Mouse (Mus musculus): ENCODE data around the gene Plk2.
"Not testable (repeated sequence)": the region's sequence is repeated elsewhere in the genome, so short reads cannot be mapped to it uniquely, and the experiment has no call there.

Gene Plk2

DNA sequence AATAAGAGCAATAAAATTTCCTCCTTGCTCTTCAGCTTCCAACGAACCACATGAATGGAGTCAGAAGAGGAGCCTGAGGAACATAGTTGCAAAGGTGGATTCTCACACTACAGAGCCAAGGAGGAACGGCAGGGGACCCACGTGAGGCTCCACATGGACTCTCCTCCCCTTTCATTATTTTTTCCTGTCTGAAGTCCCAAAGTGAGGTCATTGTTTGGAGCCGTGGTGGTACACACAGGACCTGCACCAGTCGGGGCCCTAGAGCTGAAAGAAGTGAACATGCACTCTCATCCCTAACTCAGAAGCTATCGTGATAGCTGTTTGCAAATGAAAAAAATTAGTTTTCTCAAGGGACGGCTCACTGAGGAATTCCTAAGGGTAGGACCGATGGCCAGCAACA lies 9.2 kb downstream of the Plk2 start:
- in situ Hi-C loops (cut with MboI, MseI), result no loop called here

DNA sequence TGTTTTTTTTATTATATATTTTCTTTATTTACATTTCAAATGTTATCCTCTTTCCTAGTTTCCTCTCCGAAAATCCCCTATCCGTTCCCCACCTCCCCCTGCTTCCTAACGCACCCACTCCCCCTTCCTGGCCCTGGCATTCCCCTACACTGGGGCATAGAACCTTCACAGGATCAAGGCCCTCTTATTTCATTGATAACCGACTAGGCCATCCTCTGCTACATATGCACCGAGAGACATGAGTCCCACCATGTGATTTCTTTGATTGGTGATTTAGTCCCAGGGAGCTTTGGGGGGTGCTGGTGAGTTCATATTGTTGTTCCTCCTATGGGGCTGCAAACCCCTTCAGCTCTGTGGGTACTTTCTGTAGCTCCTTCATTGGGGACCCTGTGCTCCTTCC lies 9.8 kb downstream of the Plk2 start:
- in situ Hi-C loops (cut with MboI, MseI), result not testable (repeated sequence)

DNA sequence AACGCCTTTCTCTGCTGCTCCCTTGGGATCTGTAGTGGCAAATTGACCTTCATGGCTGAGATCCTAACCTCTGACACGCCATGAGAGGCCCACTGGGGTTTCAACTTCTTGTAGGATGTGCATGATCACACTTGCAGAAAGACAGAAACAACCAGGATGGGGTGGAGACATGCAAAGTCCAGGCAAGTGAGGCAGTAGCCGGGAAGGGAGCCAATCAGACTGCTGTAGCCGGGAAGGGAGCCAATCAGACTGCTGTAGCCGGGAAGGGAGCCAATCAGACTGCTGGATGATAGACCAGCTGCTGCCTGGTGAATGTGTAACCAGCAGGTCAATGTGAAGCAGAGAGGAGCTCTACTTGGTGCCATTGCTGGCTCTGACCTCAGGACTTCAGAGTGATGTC lies 11.3 kb downstream of the Plk2 start:
- in situ Hi-C loops (cut with MboI, MseI), result no loop called here

DNA sequence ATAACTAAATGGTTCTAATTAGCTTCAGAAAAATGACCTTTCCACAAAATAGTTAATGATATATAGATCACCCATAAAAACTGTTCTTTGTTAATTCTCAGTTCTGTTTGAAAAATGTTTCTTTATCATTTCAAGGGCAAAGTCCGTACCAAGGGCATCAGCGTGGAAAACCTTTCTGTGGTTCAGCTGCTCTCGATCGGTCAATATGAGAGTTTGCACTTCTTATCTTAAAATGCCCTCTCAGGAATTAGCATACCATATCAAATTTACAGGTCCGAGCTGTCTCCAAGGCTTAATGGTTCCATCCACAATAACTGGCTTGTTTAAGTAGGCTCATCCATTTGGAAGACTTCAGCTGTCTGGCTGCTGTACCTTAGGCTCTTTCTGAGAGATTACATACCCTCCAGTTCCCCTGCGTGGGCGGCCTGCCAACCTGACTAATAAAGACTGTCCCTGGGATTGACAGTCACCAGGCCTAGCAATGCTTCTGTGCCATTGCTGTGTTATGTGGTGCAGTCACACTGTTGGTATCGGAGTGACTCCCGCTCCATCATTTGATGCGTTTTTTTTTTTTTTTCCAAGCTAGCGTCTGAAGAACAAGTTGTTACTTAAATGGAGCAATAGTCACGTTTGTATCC lies 17.8 kb downstream of the Plk2 start:
- in situ Hi-C loops (cut with MboI, MseI), result no loop called here

DNA sequence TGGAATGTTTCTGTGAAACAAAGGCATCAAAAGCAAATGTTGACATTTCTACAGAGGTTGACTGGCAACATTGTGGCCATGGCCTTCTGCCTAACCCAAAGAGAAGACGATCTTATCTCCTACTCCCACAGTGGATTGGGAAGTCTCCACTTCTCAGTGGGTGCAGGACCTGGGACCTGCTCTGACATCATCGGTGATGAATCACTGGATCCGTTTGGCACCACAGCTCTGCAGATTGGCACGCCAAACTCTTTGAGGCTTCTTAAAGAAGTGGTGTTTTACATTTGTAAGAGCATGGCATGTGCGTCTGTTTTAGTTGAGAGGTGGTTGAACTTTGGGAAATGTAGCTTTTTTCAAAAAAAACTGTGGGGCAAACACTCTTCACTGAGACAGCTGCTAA lies 23.8 kb downstream of the Plk2 start:
- in situ Hi-C loops (cut with MboI, MseI), result no loop called here

DNA sequence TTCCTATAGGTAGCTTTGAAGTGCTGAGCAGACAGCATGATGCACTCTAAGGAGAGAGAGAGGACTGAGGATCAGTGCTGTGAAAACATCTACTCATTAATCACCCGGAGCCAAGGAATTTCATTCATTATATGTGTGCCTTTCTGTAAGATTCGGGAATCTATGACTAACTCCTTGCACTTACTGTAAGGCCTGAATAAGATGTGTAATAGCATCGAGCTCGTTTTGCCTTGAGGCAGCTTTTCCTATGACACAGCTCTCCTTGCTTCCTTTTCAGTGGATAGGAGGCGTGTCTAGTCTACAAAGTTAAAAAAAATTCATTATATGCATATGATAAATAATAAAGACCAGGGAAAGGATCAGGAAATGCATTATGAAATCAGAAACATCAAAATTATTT lies 24.8 kb downstream of the Plk2 start:
- in situ Hi-C loops (cut with MboI, MseI), result no loop called here

DNA sequence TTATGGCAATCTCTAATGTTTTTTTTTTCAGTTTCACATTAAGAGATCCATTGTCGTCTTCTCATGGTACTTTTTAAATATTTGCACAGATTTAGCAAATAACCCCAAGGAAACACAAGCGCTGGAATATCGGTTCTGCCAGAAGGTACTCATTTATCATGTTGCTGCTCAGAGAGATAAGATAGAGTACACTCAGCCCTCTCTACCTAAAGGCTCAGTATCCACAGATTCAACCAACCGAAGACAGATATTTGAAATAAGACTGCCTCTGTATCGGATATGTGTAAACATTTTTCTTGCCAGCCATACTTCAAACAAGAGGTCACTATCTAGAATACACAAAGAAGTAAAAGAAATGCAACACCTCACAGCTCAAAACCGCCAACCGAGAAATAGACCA lies 27.6 kb downstream of the Plk2 start:
- in situ Hi-C loops (cut with MboI, MseI), result no loop called here

DNA sequence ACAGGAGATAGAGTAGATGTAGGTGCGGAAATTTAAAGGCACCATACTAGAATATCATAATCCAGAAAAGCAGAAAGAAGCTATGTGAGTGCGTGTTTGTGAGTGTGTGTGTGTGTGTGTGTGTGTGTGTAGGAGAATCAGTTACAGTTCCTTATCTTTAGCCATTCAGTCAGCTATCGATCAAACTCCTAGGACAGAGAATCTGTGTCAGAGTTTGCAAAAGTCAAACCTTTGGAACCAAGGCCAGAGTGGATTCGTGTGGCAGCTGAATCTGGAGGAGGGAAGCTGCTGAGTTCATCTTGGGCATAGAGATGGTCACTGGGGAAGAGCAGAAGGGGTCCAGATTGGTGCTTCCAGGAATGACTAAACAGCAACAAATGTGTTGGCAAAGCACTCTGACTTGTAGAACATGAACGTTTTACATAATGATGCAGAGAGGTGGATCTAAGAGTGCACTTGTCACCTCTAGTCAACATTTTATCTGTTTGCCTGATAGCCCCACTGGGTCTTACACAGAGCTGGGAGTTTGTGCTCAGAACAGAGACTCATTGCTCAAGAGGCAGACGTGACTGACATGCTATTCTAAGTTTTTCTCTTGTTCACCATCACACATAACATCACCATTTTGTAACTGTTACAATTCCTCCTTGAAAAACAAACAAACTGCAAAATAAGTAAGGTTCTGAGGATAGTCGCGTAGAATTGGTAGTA lies 30.8 kb downstream of the Plk2 start:
- in situ Hi-C loops (cut with MboI, MseI), result no loop called here

DNA sequence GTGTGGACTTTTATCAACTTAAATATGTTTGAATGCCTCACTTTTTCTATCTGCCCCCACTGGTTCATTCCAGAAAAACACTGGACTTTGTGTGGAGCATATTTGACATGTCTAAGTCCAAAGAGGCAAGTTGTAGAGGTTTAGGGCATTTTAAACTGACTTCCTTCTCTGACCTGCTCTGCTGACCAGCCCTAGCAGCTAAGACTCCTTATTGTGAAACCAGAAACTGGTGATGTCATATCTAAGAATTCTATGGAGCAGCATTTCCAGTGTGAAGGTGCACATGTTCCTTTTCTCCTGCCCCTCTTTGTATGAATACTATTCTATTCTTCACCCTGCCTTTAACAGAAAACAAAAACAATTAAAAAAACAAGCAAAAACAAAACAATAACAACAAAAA lies 36.5 kb downstream of the Plk2 start:
- in situ Hi-C loops (cut with MboI, MseI), result no loop called here

DNA sequence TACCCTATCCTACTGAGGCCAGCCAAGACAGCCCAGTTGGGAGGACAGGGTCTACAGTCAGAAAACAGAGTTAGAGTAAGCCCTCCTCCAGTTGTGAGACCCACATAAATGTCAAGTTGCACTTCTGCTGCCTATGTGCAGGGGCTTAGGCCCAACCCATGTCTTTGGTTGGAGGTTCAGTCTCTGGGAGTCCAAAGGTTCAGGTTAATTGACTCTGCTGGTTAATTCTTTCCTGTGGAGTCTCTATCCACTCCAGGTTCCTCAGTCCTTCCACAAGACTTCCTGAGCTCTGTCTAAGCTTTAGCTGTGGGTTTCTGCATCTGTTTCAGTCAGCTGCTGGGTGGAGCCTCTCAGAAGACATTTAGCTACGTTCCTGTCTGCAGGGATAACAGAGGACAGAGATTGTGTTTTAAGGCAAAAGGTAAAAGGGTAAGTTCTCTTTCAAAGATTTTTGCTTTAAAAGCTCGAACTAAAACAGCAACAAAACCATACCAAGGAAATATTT lies 37.3 kb downstream of the Plk2 start:
- in situ Hi-C loops (cut with MboI, MseI), result no loop called here

DNA sequence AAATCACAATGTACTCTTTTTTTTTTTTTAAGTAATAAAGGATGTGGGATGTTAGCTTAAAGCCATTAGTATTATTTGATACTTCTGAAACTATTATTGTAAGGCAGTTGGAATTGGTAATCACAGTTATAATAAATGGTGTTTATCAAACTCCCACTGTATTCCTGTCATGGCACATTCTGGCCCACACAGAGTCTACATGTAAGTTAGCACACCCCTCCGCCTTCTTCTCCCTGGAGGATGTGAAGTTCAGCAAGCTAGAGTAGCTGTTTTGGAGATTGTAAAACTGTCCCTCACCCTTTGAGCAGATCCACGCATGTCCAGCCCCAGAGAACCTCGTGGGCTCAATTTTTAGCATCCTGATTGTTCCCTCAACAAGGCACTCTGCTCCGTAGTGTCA lies 37.8 kb downstream of the Plk2 start:
- in situ Hi-C loops (cut with MboI, MseI), result no loop called here

DNA sequence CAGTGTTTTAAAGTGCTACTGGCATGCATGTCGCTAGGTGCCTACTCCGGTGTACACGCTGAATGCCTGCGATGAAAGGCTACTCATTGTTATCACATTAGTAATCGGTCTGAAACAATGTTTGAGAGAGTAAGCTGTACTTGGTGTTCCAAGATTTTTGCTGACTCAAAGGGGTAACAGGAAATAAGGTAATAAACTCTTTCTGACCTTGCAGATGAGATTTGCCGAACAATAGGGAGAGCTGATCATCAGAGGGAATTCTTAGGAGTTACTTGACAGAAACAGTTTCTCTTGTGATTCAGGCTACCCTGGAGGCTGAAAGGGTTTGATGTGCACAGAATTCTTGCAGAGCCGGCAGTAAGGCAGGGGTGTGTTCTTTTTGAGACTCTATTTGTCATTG lies 41.8 kb downstream of the Plk2 start:
- in situ Hi-C loops (cut with MboI, MseI), result no loop called here

DNA sequence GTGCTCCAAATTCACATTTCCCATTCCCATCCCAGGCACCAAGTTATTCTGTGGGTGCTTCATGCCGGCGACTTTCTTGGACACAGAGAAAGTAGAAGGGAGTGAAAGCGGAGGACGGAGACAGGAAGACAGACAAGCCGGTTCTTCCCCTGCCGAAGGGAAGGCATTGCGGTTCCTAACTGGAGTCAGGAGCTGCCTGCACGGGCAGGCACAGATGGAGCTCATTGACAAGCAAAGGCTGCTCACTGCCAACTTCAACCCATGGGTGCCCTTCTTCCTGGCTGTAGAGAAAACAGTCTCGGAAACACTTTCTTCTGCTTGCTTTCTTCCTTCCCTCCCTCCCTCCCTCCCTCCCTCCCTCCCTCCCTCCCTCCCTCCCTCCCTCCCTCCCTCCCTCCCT lies 43.8 kb downstream of the Plk2 start:
- in situ Hi-C loops (cut with MboI, MseI), result no loop called here

DNA sequence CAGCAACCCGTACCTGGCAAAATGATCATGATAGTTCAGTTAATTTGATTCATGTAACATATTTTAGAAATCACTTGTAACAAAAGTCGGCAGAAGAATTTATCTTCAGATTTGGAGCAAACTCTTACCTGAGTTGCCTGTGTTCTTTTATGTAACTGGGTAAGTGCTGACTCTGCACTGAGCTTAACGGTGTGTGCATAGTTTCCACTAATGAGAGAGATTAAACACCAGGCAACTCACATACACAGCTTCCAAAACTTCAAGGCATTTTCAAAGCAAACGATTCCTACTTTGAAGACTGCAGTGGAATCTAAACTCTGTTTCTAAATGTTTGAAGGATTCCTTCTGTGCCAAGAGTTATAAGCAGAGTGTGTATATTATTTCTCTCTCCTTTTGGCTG lies 49.5 kb downstream of the Plk2 start:
- in situ Hi-C loops (cut with MboI, MseI), result no loop called here

DNA sequence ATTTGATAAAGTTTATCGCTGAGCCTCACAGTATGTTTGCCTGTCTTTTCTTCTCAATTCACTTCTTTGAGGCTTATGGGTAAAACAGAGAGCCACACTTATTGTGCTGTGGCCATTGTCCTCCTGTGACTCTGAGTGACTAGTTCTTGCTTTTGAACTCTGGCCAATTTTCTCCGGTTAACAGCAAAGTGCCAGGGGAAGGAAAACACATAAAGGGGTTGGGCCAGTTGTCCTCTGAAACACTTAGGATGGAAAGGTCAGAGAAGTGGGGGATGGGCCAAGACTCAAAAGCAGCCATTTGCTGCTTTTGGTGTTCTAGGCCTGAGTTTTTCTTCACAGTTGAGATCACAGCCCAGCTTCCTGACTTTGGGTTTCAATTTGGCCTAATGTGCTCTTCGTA lies 50.0 kb downstream of the Plk2 start:
- in situ Hi-C loops (cut with MboI, MseI), result no loop called here

DNA sequence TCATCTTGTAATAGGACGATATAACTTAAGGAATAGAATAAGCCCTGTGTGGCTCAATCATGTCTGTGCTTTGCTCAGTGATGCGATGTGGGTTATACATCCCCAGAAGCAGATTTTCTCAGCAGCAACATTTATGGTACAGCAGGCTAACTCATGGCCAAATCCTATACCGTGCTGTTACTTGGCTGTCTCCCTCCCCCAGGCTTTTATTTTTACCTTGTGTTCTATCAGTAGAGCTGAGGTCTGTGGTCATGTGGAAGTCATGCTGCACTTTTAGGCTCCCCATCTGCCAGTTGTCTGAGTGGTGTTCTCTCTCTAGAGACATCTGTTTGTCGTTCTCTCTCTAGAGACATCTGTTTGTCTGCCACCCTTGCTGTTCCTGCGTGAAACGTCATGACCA lies 51.6 kb downstream of the Plk2 start:
- in situ Hi-C loops (cut with MboI, MseI), result no loop called here

DNA sequence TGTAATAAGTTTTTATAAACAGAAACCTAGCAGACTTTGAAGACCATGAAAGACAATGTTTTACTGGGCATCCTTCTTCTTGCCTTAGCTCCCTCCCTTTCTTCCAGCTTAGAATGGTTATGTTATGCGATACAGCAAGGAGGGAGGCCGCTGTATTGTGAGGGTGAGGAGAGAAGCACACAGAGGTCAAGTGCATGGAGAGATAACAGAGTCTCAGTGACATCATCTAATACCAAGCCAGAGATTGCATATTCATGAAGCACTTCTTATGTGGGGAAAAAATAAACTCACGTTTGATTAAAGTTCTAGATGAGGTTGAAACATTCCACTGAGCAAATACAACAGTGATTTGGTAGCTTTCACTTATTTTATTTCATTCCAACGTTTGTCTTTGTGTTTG lies 55.2 kb downstream of the Plk2 start:
- in situ Hi-C loops (cut with MboI, MseI), result no loop called here
